Mouse (Mus musculus) adipocyte (in vitro differentiated cells): ENCODE data around the gene Dpysl5.
A peak's percentile ranks its signal among the peaks of the same experiment; 100 is the strongest.

Source experiments
- DNase-seq: peaks from one replicate; pipeline ENCODE4 v3.0.0-alpha.2; 2016; ENCODE audit warnings: low spot score

Dpysl5 gene

DNA sequence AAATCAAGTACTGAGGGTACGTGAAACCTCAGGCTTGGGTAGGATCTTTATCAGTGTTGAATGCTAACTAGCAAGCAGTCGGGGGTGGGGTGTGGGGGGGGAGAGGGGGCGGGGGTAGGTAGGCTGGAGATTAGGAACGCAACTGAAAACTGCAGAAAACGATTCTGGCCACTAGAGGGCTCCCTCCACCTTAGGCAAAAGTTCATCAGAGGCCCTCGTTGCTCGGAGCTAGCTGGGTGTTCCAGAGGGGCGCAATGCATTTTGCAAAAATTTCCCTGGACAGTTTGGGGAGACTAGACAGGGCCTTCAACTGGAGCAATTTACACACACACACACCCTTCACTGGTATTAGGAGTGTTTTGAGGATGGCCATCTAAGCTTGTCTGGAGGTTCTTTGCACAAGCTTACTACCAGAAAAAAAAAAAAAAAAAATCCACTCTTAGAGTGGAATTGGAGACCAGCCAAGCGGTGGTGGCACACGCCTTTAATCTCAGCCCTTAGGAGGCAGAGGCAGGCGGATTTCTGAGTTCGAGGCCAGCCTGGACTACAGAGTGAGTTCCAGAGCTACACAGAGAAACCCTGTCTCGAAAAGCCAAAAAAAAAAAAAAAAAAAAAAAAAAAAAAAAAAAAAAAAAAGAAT, 1.5 kb upstream of the Dpysl5 start:
- peak; percentile 77 for DNase-seq

DNA sequence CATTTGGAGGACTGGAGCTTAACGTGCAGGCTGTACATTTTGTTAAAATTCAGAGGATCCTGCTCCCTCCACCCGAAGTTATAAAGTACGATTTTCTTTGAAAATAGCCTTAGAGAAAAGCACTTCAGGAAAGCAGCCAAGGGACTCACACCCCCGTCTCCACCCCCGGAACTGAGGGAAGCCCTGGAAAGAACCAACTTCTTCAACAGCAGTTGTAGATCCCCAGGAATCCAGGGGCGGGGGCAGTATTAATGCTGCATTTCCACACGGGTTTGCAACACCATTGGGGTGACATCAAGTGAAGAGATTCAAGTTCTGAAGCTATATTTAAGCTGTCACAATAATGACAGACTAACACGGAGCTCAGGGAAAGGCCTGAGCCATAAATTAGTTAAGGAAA, 878 bp upstream of the Dpysl5 start:
- no peak for DNase-seq

DNA sequence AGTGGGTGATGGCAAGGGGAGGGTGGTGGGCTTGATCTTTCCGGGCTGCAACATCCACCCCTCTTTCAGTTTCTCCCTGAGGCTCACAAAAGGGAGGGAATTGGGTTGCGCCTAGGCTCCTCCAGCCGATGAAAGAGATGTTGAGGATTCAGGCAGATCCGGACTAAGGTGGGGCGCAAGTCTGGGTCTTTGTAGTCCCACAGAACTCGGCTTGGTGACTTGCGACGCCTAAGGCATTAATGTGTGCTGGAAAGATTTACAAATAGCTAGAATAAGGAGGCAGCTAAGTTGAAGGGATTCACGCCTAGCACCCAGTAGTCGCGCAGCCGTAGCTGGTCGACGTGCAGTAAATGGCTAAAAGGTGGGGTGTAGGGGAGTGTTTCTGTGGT, 632 bp downstream of the Dpysl5 start:
- no peak for DNase-seq

DNA sequence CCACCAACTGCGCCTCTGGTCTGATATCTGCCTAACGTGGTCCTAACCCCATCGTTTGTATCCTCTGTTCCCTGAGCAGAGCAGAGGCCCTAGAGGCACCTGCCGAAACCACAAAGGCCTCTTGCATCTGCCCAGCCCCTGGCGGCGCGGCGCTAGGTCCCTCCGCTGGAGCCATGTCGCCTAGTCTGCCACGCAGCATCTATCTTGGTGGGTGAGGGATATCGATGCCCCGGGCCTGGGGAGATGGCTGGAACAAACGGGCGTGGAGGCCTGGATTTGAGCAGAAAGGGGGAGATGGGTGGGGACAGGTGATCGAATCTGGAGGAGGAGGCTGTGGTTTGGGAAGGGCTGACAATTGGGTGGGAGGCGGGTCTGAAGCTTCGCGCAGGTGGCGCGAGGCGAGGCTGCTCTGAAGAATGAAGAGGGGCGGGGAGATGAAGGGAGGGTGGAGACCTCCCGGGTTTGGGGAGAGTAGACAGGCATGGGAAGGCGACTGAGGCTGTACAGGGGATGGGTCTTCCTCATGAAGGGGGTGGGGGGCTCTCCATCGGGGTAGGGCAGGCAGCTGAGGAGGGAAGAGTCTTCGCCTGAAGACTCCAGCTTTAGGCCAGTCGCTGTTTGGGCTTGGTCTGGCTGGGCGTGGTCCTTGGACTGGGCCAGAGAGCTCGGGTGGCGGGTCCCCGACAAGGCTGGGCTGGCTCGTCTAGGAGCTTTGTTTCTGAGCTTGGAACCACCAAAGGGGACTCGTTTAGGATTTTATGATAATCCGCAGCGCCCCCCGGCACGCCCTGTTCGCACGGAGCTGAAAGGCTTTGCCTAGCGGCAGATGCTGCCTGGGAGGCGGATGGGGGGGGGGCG, 1.3 kb downstream of the Dpysl5 start:
- no peak for DNase-seq

DNA sequence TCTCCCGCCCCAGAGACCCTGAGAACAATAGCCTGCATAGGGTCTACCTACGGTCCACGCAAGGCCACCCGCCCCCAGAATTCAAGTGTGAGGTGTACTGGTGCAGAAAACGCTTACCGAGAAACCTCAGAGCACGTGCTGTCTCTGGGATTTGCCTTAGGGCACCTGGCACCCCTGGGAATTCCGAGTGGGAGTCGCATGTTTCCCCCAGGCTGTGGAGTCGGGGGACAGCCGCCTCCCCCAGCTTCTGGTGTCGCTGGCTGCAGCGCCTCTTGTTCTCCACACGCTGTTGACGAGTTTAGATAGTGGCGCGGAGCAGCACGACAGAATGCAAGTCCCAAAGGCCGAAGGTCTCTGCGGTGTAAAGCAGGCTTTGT, 1.9 kb downstream of the Dpysl5 start:
- no peak for DNase-seq

DNA sequence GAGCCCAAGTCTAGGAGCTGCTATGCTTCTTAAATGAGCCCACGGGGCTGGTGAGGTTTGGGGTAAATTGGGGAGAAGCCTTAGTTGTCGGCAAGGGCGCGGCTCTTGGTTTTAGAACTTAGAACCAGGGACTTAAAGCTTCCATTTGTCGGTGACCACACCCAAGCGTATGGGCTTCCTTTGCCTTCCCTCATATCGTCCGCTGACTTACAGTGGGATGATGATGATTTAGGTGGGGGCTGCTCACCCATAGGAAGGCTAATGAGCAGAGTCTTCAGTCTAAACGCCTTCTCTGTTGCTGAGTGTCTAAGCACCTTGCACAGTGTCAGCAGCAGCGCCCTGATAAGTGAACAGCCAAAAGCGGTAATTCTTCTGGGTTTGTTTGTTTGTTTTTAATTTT, 2.3 kb downstream of the Dpysl5 start:
- DNase-seq, result no peak

DNA sequence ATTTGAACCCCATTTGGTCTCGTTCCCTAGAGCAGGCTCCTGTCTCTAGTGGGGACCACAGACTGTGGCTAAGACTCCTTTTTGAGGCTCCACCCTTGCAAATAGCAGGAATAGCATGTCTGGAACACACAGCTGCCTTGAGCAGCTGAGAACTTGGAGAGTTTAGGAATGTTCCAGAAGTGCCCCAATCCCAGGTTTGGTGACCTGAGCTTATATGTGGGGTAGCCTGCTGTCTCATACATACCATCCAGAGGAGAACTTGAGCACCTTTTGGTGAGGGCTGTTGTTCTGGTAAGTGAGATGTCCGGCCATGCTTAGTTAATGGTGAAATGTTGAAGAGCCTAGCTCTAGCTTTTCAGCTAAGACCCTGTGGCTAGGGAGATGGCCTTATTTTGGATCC, 4.9 kb downstream of the Dpysl5 start:
- DNase-seq, result no peak

DNA sequence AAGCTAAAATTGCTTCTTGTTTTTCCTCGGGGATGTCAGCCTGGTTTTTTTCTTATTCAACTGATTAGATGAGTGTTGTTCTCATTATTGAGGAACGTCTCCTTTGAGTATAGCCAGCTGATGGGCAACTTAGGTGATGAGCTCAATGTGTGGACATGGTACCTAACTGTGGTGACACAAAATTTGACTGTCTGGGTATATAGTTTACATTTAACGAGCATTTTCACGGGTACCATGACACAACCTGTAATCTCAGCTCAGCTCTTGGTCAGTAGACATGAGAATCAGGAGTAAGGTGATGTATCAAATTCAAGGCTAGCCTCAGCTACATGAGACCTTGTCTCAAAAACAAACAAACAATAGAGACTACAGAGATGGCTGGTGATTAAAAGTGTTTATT, 6.1 kb downstream of the Dpysl5 start:
- no peak for DNase-seq

DNA sequence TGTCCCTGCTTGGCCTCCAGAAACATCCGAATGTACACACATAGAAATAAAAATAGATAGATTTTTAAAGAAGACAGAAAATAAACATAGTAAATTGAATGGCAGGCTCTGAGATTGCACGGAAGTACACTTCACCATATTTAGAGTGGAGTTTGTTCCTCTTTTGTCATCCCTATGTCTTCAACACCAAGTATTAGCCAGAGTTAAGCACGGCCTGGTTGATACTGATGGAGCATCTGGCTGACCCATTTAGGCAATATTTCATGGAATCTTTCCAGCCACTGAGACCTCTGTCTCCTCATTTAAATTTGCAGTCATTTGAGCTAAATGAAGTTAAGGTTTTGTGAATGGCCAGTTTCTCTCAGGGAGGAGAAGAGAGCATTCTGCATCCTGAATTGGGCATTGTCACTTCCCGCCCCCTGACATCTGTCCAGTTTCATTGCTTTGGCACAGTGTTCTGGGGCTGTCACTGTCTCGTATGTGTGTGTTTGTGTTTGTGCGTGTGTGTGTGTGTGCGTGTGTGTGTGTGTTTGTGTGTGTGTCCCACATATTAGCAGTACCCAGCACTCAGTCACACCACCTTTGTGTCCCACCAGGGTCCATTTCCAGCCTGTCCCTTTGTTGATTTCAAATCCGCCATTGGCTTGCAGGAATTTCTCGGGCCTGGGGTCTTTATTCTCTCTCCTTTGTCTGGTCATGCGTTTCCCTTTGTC, 6.8 kb downstream of the Dpysl5 start:
- no peak for DNase-seq

DNA sequence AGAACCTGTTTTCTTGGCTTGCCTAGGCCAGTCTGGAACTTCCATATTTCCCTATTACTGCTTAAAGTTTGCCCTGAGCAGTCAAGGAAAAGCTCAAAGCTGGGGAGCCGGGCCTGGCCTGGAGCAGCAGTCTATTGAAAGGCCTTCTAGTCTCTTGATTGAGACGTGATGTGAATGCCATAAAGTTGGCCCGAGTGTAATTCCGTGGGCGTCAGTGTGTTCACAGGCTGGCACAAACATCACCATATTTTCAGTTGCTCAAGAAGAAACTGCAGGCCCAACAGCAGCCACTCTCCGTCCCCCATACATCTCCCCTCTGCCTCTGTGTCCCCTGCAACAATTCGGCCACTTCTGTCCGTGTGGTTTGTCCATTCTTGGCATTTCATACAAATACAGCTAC, 10.6 kb downstream of the Dpysl5 start:
- no peak for DNase-seq

DNA sequence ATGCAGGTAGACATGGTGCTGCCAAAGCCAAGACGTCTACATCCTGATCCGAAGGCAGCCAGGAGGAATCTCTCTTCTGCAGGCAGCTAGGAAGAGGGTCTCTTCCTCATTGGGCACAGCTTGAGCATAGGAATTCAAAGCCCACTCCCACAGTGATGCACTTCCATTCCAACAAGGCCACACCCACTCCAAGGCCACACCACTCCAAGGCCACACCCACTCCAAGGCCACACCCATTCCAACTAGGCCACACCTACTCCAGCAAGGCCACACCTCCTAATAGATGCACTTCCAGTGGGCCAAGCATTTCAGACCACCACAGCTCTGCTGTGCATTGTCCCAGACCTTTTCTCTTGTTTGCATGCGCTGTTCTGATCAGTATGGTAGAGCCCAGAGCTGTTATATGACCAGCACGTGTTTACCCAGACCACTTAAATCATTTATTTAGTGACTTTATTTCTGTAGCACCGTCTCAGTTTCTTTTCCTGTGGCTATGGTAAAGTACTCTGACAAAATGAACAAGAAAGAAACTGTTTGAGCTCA, 14.9 kb downstream of the Dpysl5 start:
- DNase-seq, result no peak

DNA sequence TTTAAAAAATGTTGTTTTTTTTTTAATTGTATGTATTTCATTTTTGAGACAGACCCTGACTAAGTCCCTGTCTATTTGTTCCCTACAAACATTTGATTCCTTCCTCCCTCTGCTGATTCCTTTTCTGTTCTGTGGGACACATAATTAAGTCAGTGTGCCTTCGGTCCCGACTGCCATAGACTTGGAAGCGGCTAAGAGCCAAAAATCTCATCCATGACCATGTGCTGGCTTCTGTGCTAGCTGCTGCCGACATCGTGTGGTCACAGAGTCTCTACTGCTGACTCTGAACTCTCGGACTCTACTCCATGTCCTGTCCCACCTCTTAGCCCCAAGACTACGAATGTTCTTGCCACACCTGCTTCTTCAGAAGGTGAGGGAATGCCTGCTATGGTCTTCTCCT, 21.1 kb downstream of the Dpysl5 start:
- DNase-seq, result no peak

DNA sequence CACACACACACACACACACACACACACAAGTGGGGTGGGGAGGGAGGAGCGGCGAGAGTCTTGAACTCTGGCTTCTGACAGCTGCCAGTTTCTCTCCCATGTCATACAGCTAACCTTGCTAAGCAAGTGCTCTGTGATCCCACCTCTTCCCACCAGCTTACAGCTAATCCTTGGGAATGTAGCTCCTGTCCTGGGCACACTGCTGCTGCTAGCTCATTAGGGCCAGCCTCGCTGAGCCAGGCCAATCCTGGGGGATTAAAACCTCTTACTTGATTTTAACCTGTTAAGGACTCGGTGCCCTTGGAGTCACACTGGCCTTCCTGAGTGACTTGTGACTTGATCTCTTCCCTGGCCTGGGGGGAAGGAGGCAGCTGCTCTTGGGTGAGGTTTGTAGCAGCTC, 23.3 kb downstream of the Dpysl5 start:
- no peak for DNase-seq

DNA sequence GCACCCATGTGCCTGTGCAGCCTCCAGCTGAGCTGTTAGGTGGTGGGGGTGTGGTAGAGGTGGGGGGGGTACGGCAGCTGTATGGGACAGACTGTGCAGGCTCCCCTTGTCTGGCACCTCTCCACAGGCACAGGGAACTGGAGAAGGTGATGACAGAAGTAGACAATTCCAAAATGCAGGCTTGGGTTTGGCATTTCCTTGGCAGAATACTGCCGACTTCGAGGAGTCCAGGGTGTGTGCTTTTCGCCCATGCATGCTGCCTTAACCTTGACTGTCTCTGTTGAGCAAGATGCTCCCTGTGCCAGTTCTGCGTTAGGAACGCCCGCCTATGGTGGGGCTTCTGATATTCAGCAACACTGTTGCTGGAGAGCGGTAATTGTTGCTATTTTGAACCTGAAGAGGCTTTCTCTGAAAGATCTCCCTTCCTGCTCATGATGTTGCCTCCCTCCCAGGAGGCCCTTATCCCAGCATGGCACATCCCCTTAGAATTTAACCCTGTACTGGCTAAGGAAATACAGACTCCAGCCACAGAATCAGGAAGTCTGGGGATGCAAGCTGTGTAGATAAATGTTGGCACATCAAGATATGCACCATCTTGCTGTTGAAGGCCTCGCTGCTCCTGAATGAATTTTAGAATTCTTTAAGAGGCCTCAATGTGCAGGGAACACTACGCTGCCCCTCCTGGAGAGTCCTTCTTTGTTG, 26.9 kb downstream of the Dpysl5 start:
- peak; percentile 21 for DNase-seq

DNA sequence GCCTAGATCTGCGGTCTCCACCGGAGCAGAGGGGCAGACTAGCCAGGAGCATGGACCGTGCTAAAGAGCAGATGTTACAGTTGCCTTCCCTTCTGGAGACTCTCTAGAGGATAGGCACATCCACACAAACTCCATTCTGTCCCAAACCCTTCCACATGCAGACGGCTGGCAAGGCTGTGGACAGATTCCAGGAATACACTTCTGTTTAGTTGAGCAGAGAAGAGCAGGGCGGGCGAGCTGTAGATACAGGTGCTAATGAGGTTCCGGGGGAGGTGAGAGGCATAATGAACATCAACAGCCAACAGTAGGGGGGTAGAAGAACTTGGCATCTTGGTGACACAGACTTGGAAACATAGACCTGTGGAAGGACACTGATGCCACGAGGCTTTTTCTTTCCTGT, 28.2 kb downstream of the Dpysl5 start:
- DNase-seq, result no peak

DNA sequence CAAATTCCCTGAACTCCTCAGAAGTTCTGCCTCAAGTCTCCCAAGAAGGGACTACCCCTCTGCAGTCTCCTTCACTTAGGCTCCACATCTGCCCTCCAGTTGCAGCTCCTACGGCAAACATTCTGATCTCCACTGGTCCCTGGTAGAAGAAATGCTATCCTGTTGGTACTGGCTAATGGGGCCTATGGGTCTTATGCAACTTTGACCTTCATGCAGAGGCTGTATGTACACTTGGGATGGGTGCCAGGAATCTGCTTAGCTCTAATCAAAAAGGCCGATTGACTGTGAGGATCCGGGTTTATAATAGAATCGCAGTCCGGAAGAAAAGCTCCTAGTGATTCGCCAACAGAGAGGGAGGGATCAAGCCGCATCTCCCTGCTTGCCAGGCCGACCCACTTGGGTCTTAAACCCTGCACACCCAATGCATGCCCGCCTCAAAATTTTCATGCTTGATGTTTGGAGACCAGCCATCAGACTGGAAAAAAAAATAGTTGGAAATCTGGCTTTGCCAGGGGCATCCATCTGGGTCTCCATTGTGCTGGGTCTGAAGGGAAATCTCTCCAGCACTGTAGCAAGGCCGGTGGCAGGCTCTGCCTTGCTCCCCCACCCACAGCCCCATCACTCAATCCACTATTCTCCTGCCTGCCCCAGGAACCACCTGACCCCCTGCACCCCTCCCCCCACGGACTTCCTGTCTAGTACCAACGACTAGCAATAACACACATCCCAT, 38.4 kb downstream of the Dpysl5 start:
- no peak for DNase-seq

DNA sequence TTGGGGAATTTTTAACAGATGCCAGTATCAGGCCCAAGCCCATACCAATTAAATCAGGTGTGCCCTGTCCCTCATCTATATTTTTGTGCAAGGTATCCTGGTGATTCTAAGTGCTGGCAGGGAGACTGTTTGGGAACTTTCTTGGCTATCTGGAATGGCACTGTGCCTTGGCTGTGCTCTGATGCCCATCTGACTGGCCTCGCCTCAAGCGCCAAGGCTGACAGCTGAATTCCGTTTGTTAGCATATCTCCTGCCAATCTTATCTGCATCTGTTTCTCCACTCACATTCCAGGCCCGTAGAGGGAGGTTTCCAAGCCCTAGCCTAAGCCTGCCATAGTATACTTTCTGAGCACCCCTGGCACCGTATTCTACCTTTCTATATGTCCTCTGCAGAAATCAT, 39.7 kb downstream of the Dpysl5 start:
- no peak for DNase-seq

DNA sequence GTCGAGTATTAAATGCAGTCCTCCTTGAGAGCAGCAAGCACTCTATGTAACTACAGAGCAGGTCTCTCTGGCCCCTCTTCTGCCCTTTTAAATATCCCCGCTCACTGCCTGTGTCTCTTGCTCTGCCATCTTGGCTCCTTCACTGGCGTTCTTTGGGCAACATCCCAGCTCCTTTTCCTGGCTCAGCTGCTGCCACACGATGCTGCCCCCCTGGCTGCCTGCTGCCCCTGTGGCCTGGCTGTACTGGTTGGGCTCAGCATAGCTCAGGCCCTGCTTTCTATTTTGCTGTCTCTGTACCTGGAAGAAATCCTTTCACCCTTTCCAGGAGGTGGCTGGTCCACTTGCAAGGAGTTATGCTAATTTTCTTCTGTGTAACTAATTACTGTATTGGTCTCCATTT, 41.8 kb downstream of the Dpysl5 start:
- no peak for DNase-seq

DNA sequence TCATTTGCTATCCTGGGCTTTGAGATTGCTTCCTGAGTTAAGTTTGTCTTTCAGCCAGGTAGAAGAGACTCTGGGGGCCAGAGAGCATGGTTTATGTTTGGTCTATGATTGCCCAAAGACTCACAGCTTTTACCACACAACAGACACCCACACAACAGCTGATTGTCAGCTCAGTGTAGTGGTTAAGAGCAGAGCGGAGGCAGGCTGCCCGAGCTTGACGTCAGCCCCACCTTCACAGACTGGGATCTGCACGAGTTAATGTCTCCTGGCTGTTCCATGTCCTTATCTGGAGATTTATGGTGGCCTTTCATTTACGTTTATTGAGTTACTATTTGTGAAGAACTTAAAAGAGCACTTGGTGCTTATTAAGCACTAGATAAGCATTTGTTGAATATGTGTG, 43.9 kb downstream of the Dpysl5 start:
- DNase-seq, result no peak

DNA sequence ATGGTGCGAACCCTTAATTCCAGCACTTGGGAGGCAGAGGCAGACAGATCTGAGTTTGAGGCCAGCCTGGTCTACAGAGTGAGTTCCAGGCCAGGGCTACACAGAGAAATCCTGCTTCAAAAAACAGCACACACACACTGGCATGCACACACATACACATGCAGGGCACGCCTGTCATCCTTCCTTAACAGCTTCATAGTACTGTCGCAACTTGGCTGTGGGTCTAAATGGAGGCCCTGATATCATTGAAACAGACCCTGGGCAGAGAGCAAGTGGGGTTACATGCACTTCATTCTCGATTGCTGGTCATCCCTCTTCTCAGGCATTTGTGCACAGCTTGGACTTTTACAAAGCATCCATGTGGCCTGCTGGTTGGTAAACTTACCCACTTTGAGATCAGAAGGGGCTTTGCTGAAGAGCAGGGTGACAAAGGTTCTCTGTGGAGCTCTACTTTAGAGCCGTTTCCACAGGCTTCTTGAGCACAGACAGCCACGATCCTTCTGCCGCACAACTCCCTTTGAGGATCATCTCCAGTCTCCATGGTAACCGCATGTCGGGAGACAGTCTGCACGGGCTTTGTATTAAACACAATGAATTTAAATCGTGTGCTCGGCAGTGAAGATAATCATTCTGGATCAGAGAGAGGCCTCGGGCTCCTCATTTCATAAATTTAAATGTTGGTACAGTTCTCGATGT, 51.6 kb downstream of the Dpysl5 start:
- DNase-seq, result no peak

DNA sequence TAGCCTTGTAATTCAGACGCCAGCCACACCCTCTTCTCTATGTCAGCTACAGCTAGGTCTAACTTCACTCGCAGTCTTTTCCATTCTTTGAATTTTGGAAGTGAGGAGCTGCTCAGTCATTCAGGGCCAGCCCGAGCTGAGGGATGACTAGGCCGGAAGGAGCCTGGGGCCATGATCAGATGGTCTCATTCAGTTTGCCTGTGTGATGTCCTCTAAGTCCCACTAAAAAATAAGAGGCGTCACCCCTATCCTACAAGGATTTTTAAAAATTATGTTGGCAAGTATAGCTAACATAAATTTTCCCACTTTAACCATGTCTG, 52.1 kb downstream of the Dpysl5 start:
- no peak for DNase-seq
